Mouse (Mus musculus) neural tube, embryonic 12.5 days (tissue): ENCODE measurements at regions not wholly inside any gene's neighbourhood (a gene's known extent, or its start where the extent isn't known, plus 50 kb on each side); places are given as distances from the start of the nearest gene placed in this dataset. TPM values are rescaled to one million over a fixed set of nuclear protein-coding genes. Genes with fewer than 3 reads are reported as not detected.

ENCODE experiments used
- ATAC-seq: fragments of 200-750 bp; cut with Nextera tagmentation; 2 replicates; pipeline ENCODE4 v1.8.0; 2017; ENCODE audit warnings: low read depth, mild to moderate bottlenecking, moderate TSS enrichment, moderate library complexity; ENCODE audit not compliant: low FRiP score
- H3K27ac ChIP-seq: fragments of 300-500 bp; sonication (generic); 2 replicates; pipeline ENCODE4 v1.5.1; 2016
- H3K27me3 ChIP-seq: fragments of 300-500 bp; sonication (generic); replicated peaks from 2 replicates; pipeline ENCODE4 v1.6.1; 2016; ENCODE audit warnings: mild to moderate bottlenecking
- H3K36me3 ChIP-seq: fragments of 300-500 bp; sonication (generic); 2 replicates; pipeline ENCODE4 v1.6.1; 2016; ENCODE audit warnings: mild to moderate bottlenecking
- H3K4me1 ChIP-seq: fragments of 300-500 bp; sonication (generic); 2 replicates; pipeline ENCODE4 v1.6.1; 2016
- H3K4me2 ChIP-seq: fragments of 300-500 bp; sonication (generic); replicated peaks from 2 replicates; pipeline ENCODE4 v1.6.1; 2016; ENCODE audit warnings: mild to moderate bottlenecking
- H3K4me3 ChIP-seq: fragments of 300-500 bp; sonication (generic); 2 replicates; pipeline ENCODE4 v1.5.1; 2016
- H3K9ac ChIP-seq: fragments of 300-500 bp; sonication (generic); 2 replicates; pipeline ENCODE4 v1.6.1; 2016; ENCODE audit warnings: mild to moderate bottlenecking
- H3K9me3 ChIP-seq: fragments of 300-500 bp; sonication (generic); 2 replicates; pipeline ENCODE4 v1.6.1; 2016; ENCODE audit warnings: mild to moderate bottlenecking
- WGBS: fragments of 180-500 bp; shearing (Covaris S2); methylation state at CpG from one replicate; pipeline ENCODE4 v1.1.7; 2016; 5-methylcytosine and 5-hydroxymethylcytosine counted together
- microRNA-seq: library from miRNA; unstranded; fragments of <30 nt; microRNA quantifications from one replicate; pipeline ENCODE4, GENCODE M21; 2017

DNA sequence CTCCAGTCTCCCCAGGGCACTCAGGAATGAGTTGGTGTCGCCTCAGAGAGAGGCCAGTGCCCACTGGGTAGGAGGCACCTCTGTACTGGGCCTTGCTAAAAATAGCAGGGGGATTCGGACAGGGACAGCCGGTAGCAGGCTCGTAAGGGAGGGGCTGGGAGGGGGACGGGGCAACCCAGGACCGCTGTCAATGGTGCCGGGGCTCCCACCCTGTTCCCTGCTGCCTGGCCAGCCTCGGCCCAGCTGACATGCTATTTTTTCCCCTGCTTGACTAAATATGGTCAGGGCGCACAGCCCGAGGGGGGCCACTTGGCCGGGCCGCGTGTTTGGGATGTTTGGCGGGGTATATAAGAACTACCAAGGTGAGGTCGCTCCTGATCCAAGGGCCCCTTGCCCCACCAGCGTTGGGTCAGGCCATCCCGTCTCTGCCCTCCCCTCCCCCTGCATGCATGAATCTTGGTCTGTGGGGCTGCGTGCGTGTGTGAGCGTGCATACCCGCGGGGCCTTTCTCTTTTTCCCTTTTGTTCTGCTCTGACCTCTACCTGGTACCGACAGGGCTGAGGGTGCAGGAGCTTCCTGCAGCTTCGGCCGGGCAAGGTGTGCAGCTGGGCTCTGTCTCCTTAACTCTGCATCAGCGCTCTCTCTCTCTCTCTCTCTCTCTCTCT is 50.9 kb upstream of the Gata5 start:
- Histone ChIP-seq H3K27ac (no peak overlapping the region), H3K9ac (peak overlapping the region; percentile 38), H3K4me3 (peak overlapping the region; percentile 44), H3K4me1 (peaks cover 19% of the 10 kb centered on the region), H3K4me2 (peak overlapping the region; percentile 85), H3K27me3 (peaks cover 47% of the 10 kb centered on the region), H3K9me3 (no peaks in the 10 kb centered on the region), H3K36me3 (no peaks in the 10 kb centered on the region)
- 6% methylated on average over 26 of the region's 26 CpGs for WGBS
- ATAC-seq: peak; percentile 52

Small RNA genes in the stretch of these regions (microRNA-seq; reads per million reads assigned to microRNA genes)
- not detected for gene Mir133a-2
- not detected for gene Mir1a-1
